Mouse (Mus musculus): ENCODE data around the gene Rpgr.

GRCm38 (mm10) chrX:10073966-10074365, 142.8 kb downstream of the Rpgr start:
- no peak for TF ChIP-seq CTCF (IDR thresholded peaks at IDR 0.05)
- no peak for TF ChIP-seq POLR2A (IDR thresholded peaks at IDR 0.05; ENCODE audit: insufficient read depth, low read depth, low read length)

Data from heart, adult 2 months (tissue).